Mouse (Mus musculus) gonadal fat pad, adult 2 months (tissue): ENCODE data around the gene Itga9. TPM values are rescaled to one million over a fixed set of nuclear protein-coding genes. Genes with fewer than 3 reads are reported as not detected.

Experiments used
- DNase-seq: peaks from one replicate; pipeline ENCODE4 v3.0.0-alpha.2; 2012; ENCODE audit warnings: low read depth
- polyA plus RNA-seq: library from polyadenylated mRNA; depleted of rRNA; stranded (reverse); fragments of >200 nt; gene quantifications from 2 replicates; pipeline ENCODE4 v1.2.3, GENCODE M21; 2012

The Itga9 gene
- polyA plus RNA-seq, 1 experiment: 13.2 TPM

GRCm38 (mm10) chr9:118607701-118608401 is 1.4 kb downstream of the Itga9 start:
- DNase-seq: no peak

DNA sequence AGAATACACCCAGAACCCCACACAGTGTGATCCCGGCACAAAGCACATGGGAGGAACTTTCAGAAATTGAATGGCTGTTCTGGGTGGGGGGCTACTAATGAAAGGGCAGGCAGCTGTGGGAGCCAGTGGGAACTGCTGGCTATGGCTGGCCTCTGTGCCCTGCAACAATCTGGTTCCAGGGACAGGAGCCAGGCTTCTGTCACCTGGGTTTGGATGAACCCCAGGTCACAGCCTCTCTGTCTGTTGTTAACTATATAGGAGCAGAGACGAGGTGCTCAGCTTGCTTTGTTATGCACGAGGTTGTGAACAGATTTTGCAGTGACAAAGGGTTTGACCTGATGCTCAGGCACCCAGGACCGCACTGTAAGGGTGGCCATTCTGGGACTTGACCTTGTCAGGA is 2.1 kb downstream of the Itga9 start:
- DNase-seq: no peak

GRCm38 (mm10) chr9:118610060-118610459 is 3.6 kb downstream of the Itga9 start:
- no peak for DNase-seq

- no peak for DNase-seq
Measured at GRCm38 (mm10) chr9:118611111-118611541, 4.6 kb downstream of the Itga9 start.

GRCm38 (mm10) chr9:118611958-118612581 is 5.6 kb downstream of the Itga9 start:
- no peak for DNase-seq

DNA sequence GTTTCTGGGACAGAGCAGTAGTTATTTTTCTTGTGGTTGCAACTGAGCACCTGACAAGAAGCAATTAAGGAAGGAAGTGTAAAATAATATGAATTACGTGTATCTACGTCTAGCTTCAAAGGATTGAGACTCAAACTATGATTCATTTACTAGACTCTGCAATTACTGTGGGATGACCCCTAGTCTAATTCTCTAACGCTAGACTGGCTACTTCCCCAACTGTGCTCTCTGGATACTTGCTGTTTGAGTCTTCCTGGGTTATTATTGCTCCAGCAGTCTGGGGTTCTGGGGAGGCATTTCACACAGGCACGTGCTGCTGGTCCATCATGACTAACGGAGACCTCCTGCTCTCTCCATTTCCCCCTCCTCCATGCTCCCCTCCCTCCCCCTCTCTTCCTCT is 10.7 kb downstream of the Itga9 start:
- no peak for DNase-seq

- no peak for DNase-seq
Measured at GRCm38 (mm10) chr9:118618732-118619250, 12.3 kb downstream of the Itga9 start.

DNA sequence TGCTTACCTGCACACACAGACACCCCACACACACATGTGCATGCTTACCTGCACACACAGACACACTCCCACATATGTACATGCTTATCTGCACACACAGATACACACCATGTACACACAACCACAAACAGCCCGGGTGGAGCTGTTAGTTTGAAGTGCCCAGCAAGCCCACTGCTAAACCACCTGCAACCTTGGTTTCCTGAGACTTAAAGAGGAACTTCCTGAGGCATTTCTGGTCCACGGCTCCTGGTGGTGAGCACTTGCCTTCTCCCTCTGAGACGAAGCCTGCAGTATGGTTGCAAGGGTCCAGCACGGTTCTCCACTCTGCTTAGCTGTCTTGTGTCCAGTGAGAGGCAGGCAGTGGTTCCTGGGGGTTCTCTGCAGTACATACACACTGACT is 14.3 kb downstream of the Itga9 start:
- no peak for DNase-seq

DNA sequence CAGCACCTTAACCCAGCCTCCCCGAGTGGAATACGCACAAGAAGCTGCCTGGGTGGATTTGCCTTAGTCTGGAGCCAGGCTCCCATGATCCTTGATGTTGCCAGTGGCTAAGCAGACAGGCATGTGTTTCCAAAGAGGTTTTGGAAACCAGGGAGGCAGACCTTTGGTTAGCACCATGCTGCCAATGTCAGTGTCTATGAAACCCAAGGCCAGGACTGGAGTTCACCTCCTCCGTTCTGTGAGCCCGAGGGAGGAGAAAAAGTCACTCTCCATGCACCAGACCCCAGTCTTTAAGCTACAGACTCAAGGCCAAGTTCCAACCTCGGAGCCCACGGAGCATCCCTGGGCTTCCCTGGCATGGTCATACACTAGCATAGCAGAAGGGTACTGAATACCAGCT is 15.2 kb downstream of the Itga9 start:
- DNase-seq: no peak

GRCm38 (mm10) chr9:118622376-118623166 is 16.1 kb downstream of the Itga9 start:
- DNase-seq: no peak

DNA sequence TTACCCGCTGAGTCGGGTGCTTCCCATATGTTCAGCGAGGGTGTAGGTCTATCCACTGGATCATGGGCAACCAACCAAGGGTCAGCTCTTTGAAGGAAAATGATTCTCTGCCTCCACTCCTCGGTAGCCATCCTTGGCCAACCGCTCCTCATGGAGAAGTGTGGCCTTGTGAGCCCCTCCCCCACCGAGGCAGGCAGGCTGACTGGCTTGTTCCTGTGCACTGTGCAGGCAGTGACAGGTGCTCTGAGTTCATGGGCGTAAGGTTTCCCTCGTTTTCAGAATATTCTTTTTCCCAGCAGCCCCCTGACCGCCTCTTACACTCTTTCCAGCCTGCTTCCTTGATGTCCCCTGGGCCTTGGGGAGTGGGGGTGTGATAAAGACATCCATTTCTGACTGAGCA is 17.0 kb downstream of the Itga9 start:
- no peak for DNase-seq

DNA sequence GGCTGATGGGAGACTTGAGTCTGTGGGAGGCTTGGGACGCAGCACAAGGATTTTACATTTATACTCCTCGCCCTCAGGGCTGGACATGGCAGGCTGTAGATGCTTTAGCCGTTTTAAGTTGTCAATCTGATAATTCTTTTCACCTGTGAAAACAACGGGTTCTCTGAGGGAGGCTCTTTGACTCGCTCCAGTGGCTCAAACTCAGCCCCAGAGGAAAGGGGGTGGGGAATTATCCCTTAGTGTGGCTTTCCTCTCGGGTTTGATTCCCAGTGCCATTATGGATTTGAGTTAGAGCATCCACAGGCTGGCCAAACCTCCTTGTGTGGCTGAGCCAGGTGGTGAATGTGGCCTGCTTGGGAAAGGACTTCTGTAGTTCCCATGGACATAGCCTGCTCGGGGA is 17.7 kb downstream of the Itga9 start:
- DNase-seq: no peak

- no peak for DNase-seq
Measured at GRCm38 (mm10) chr9:118629763-118630379, 23.4 kb downstream of the Itga9 start.

DNA sequence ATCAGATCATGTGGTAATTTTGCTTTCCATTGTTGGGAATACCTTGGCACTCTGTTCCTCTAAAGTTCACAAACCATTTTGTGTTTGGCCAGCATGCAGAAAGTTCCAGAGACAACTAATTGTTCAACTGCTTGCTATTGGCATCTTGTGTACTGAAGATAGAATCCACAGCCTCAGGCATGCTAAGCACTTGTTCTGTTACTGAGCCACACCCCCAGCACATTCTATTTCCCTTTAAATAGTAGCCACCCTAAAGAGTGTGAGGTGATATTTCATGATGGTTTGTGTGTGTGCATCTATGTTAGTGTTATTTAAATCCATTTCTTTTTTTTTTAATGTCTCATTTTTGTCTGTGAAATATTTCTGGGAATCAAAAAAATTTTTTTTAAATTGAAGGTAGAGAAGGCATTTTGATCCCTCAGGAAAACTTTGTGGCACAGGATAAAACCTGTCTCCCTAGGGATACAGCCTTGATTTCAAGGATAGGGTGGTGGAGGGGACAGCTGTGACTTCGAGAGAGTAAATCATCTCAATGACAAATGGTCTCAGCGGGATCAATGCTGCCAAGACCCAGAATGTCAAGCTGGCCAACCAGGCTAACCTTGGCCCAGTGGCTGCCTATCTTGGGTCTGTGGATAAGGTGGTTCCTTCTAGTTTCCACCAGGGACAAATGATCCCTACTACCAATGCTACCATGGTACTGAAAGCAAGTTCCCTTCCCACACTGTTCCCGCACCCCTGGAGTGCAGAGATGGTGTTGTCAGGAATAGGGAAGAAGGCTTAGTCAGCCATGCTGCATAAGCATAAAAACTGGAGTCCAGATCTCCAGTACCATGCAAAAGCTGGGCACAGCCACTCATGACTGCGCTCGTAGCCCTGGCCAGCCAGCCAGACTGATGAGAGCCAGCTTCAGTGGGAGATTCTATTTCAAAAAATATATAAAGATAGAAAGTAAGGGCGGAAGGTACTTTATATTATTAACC is 25.6 kb downstream of the Itga9 start:
- DNase-seq: no peak

GRCm38 (mm10) chr9:118632758-118633143 is 26.3 kb downstream of the Itga9 start:
- DNase-seq: no peak

- DNase-seq: no peak
Measured at GRCm38 (mm10) chr9:118638642-118639210, 32.2 kb downstream of the Itga9 start.

- DNase-seq: no peak
Measured at GRCm38 (mm10) chr9:118645698-118646355, 39.3 kb downstream of the Itga9 start.

DNA sequence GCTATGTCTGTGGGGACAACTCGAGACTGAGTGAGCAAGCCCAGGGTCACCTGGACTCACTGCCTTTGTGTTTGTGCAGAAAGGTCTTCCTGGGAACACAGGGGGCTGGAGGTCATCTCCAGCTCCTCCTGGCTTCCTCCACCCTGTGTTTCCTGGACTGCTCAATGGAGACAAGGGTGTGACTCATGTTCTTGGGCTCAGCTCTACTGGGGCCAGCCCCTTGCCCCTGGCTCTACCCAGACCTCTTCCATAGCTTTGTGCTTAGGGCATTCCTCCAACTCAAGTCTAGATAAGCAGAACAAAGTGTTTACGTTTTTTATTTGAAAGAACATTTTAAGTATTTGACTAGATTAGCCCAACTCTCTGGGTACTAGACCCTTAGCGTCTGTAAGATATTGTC is 41.0 kb downstream of the Itga9 start:
- no peak for DNase-seq

GRCm38 (mm10) chr9:118650976-118651375 is 44.5 kb downstream of the Itga9 start:
- no peak for DNase-seq

DNA sequence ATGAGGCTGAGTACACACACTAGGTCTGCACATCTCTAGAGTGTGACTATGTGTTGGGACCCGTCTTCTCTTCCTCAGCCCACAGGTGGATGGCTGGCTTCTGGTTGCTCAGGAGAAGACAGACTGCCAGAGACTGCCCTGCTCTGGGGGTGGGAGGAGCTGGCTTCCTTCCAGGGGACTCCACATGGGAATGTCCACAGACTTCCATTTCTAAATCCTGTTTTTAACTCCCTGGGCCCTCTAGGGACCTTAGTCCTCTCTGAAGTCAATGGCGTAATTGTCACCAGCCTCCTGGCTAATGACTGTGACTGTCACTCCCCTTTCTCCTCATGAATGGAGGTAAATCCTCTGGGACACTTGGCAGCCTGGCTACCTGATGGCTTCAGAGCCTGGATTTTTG is 45.4 kb downstream of the Itga9 start:
- no peak for DNase-seq
